Mouse (Mus musculus) lung, adult 2 months (tissue): ENCODE measurements around the gene Mfsd12.
A peak's percentile ranks its signal among the peaks of the same experiment; 100 is the strongest.

Experiments used
- CTCF ChIP-seq: fragments of 200-500 bp; IDR thresholded peaks from 2 replicates; pipeline ENCODE4 v1.5.1; 2011; ENCODE audit warnings: mild to moderate bottlenecking, low read length, control low read depth; ENCODE audit not compliant: insufficient read depth
- POLR2A ChIP-seq: fragments of 200-500 bp; IDR thresholded peaks from 2 replicates; pipeline ENCODE4 v1.6.1; 2011; ENCODE audit warnings: low read depth, mild to moderate bottlenecking, control low read depth, low read length, borderline replicate concordance; ENCODE audit errors: extremely low read depth

- peak; percentile 94 for TF ChIP-seq CTCF
- TF ChIP-seq POLR2A: no peak
These were observed 32.7 kb downstream of the Mfsd12 start for GRCm38 (mm10) chr10:81389801-81390677.
